Mouse (Mus musculus) kidney, postnatal 36 days (tissue): ENCODE measurements around the gene Prpf19.

Experiments used
- DNase-seq, 2 experiments: peaks; one replicate each; pipeline ENCODE4 v3.0.0; 2021 to 2022; ENCODE audit warnings: mixed read lengths in 2 of 2

Gene Prpf19

DNA sequence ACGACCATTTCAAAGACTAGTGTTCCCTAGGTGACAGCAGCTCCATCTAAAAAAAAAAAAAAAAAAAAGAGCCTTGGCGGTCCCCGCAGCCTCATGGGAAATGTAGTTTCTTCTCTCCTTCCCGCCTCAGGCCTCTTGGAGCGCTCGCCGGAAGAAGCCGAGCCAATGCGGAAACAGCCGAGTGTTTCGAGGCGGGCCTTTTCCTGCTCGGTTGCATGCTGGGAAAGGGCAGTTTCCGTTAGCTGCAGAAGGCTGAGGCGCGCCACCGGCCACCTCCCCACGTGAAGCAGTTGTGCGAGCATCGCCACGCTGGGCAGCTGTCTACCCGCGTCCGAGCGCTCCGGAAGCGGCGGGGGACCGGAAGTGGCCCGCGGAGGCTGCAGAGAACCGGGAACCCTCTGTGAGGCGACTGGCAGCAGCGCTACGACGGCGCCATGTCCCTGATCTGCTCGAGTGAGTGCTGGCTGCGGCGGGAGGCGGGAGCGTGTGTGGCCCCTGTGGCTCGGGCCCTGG lies at the start of gene Prpf19:
Prpf19 (plus strand) TSS at position 216 of the 513 bp plus-strand sequence.
- peak; percentile 98 to 99 for DNase-seq

GRCm38 (mm10) chr19:10845454-10845853 lies 49.6 kb upstream of the Prpf19 start:
- DNase-seq = no peak

GRCm38 (mm10) chr19:10846150-10846549 lies 48.9 kb upstream of the Prpf19 start:
- DNase-seq = no peak

- peak; percentile 55 to 68 for DNase-seq
Measured at GRCm38 (mm10) chr19:10847311-10848087, 47.5 kb upstream of the Prpf19 start.

- no peak for DNase-seq
Measured at GRCm38 (mm10) chr19:10855422-10855821, 39.6 kb upstream of the Prpf19 start.

DNA sequence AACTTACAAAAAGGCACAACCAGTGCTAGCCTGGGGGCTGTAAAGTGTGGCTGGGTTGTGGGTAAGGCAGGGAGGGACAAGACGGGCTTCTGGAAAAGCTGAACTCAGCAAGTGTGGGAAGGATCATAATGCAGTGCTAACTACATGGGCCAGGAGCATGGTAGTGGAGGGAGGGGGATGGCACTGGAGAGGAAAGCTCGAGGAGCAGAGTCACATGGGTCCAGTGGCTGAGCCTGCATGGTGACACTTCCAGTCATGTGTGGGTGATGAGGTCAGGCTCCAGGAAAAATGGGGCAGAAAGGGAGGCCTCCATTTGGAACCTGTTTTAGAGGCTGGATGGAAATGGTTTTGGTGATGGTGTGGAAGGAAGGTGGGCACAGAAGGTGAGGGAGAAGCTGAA lies 38.5 kb upstream of the Prpf19 start:
- no peak for DNase-seq

DNA sequence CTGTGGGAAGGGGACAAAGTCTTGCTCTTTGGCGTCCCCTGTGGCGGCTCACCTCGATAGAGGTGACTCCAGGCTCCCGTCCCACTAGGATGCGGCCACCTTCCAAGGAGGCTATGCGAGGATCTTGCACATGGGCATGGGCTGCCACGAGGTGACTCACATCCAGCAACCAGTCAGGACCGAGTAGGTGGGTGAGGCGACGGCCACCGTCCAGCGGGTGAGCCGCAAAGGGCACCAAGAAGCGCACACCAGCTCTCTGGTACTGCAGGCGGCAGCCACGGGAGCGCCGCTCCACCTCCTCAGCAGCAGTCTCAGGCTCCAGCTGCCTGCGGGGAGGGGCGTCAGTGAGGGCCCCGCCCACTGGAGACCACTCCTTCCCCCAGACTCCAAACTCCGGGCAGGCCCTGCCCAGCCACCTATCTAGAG lies 34.9 kb upstream of the Prpf19 start:
- no peak for DNase-seq

DNA sequence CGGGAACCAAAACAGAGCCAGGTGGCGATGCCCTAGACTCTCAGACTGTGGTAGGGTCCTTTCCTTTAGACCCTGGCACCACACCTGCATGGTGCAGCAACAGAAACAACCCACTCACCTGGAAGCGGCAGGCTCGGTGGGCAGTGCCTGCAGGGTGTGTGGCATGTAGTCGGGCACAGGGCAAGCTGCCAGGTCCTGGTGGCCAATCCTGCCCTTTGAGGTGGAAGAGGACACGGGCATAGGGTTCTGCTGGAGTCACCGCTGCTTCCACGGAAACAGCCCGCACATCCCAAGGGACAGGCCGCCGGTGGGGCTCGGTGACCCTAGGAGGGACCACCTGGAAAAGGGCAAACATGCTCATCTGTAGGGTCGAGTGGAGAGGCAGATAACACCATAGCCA lies 28.7 kb upstream of the Prpf19 start:
- no peak for DNase-seq

DNA sequence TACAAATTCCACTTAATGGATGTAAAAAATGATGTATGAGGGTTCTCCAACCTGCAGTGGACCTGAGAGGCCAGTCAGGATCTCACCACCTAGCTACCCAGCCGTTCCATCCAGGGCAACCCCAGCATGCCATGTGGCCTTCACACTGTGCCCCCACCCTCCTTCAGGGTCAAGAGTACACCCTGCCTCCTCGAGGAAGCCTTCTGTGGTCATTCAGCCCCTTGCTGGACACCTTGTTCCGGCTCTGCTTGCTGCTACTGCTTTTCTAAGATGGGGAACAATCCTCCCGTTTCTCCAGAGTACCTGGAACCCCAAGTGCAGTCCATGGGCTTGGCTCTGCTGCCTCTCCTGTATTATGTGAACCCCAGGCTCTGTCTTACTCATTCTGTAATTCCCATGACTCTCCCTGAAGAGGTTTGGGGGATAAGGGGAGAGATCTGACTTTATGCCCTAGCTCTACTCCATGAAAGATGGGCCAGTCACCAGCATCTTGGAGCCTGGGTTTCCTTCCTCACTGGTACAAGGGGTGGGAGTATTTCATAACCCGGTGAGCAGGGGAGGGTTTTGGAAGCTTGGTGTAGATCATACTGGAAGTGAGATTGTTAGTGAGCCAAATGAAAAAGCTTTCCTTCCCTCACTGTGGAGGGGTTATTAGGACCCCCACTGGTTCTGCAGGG lies 26.9 kb upstream of the Prpf19 start:
- DNase-seq = no peak

- DNase-seq = no peak
Measured at GRCm38 (mm10) chr19:10868623-10869141, 26.3 kb upstream of the Prpf19 start.

DNA sequence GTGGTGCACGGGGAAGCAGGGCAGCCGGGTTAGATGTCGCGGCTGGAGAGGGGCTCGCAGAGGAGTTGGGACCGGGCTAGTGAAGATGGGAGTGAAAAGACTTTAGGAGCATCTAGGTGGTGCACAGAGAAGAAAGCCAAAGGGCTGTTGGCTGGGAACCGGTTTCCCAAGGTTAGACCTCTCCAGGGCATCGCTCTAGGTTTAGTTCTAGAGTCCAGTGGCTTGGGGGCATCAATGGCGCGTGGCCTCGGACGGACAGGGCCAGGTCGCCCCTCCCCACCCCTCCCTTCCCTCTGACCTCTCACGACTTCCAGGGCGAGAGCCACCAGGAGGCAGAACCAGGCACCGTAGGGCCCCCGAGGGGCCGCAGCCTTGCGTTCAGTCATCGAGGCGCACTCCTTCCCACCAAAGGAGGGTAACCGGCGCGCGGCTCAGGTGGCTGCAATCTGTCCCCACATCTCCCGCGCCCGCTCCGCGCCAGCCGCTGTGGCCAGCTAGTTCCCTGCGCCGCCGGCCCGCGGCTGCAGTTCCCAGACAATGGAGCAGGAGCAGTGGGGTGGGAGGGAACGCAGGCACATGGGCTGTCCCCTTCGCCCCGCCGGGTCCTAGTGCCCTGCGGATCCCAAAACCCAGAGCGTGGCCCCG lies 25.7 kb upstream of the Prpf19 start:
- peak; percentile 82 to 86 for DNase-seq

DNA sequence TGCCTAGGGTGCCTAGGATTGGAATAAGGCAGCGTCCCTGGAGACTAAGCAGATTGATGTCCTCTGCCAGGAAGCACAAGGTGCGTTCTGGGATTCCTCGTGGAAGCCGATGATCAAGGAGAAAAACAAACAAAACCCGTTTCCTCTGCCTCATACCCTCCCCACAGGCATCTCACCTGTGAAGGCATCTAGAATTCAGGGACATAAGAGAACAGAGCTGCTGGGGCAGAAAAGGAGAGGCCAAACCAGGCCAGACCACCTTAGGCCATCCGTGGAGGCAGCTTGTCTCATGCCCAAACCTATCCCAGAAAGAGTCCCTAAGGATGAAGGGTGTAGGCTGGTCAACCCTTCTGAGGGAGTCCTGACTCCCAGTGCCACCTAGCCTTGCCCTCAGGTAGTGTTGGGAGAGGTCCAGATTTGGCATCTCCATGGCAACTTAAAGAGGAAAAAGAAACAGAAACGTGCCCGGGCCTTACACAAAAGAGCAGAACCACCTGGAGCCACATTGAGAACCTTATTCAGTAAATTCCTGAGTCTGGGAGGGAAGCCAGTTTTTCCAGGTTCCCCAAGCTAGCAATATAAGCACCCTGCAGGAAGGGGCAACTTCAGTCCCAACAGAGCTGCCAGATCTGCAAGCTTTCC lies 25.0 kb upstream of the Prpf19 start, which contains the start of gene Tmem132a:
Tmem132a (minus strand) TSS at position 55 of the 642 bp plus-strand sequence.
- peak; percentile 35 to 38 for DNase-seq

GRCm38 (mm10) chr19:10870676-10871075 lies 24.4 kb upstream of the Prpf19 start:
- DNase-seq = no peak

DNA sequence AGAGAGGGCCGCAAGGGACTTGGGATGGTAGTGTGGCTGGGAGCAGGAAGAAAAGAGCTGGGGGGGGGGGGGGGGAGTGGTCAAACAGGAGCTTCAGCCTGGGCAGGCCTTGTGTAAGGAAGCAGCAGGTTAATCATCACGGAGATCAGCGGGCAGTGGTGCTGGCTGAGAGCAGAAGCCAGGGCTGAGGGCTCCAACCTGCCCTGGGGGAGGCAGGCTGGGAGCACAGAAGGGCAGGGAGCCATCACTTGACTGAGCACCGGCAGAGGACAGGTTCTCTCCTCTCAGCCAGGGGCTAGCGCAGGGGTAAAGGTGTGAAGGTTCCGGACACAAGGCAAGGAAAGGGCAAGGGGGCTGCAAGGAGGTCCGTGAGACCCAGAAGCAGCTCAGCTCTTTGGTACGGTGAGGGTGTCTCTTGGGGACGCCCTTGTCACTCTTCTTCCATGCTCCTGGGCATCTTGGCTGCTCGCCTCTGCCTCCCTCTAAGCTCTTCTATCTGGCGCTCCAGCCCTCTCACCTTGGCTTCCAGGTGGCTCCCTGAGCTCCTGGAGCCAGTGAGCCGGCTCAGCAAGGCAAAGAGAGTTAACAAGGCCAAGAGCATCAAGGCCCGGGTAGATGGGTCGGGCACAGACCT lies 23.6 kb upstream of the Prpf19 start:
- DNase-seq = peak in 1 of 2 experiments; percentile 19

GRCm38 (mm10) chr19:10878201-10878837 lies 16.7 kb upstream of the Prpf19 start:
- no peak for DNase-seq

GRCm38 (mm10) chr19:10880085-10880974 lies 14.7 kb upstream of the Prpf19 start:
- peak; percentile 57 to 74 for DNase-seq

- no peak for DNase-seq
Measured at GRCm38 (mm10) chr19:10880975-10881425, 14.0 kb upstream of the Prpf19 start.

DNA sequence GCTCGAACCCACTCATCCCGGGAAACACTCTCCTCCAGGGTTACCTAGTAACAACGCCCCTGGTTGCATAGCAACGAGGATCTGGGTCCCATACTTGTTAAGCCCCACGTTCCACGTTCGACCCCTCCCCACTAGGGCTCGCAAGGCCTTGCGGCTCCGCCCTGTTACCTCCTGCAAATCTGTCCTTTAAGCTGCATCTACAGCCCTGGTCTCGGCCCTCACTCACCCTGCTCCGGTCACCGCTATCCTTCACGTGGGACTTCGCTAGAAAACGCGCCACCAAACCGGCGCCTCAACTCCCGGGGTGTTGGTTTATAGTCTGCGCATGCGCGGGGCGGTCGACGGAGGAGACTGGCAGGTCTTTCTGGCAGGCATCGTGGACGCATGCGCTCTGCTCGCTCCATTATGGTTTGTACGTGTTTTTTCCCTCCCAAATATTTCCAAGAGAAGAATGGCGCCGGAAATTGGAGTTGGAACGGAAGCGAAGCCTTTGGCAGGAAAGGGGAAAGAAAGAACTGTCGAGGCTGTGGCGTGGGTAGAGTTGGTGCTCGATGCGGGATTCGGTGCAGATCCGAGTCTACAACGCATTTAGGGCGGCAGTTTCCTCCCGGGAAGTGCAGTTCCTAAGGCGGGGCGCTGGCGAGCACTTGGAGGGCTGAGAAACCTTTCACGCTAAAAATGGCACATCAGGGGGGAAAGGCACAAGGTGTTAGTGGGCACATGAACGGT lies 13.4 kb upstream of the Prpf19 start, which contains the start of gene Tmem109:
Tmem109 (minus strand) TSS at position 576 of the 729 bp plus-strand sequence.
- DNase-seq = peak; percentile 94 to 96

GRCm38 (mm10) chr19:10892201-10892600 lies 2.8 kb upstream of the Prpf19 start:
- no peak for DNase-seq
